Mouse (Mus musculus) heart, adult 11 months (tissue): ENCODE results near the gene Smad3.
A peak's percentile ranks its signal among the peaks of the same experiment; 100 is the strongest.

Source experiments
- DNase-seq: peaks from one replicate; pipeline ENCODE4 v3.0.0; 2022

The Smad3 gene

DNA sequence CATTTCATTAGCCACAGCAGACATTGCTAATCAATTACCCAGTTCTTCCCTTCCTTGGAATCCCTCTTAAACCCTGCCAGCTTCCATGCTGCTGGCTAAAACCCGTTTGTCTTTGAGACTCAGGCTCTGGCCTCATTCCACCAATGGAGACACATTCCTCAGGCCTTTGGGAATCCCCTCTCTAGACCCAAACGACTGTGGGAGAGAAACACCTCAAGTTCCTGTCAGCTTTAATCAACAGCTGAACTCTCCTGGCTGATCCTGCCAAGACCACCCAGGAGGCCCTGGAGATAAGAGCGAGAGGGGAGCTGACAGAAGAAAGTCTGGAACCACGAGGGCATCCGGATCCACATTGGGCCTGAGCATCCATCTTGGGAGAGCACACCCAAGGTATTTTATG, 13.9 kb upstream of the Smad3 start:
- no peak for DNase-seq

DNA sequence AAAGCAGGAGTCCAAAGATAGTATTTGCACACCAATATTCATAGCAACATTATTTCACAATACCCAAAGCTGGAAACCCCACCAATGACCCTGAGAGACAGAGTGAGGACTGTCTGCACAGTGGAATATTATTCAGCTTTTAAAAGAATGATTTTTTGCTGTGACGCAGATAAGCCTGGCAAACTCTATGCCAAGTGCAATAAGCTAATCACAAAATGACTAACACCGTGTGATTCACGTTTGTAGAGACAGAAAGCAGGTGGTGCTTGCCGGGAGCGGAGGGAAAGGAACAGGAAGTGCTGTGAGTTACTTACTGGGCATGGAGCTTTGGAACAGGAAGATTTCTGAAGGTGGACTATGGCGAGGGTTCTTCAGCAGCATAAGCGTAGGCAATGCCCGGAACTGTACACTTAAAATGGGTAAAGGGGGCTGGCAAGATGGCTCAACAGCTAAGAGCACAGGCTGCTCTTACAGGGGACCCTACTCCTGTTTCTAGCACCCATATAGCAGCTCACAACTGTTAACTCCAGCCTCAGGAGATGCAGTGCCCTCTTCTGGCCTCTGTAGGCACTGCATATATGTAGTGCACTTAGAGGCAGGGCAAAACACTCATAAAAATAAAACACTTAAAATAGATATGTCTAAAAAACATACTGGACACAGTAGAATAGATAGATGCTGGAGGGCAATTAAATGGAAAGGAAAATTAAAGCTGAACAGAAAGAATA, 3.7 kb upstream of the Smad3 start:
- no peak for DNase-seq

GRCm38 (mm10) chr9:63760783-63761182, 3.0 kb upstream of the Smad3 start:
- DNase-seq = no peak

DNA sequence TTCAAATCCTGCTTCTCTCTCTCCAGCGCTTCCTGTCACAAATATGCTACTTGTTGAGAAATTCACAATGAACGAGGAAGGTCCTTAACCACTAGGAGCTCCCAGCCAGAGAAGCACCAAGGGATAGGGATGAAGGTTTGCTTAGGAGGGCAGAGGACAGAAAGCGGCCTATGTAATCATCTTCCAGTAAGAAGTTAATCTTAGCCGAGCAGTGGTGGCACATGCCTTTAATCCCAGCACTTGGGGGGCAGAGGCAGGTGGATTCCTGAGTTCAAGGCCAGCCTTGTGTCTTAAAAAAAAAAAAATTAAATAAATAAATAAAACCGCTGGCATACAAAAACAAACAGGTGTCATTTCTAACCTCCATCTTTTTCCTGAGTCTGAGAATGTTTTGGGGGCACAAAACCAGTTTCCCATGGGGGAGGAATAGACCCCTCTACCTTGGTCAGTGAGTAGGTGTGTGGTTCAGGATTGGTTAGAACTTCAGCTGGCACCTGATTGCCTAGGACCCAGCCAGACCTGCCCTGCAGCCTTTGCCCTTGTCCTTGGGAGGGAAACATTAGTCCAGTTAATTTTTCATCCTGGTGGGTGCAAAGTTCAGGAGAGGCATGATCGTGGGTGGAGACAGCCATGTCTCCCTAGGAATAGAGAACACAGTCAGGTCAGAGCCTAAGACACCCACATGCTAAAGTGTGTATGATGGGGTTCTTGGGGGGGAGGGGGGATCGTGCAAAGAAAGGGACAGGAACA, 2.4 kb upstream of the Smad3 start:
- DNase-seq = no peak

- peak; percentile 95 for DNase-seq
Observed at GRCm38 (mm10) chr9:63758641-63759391, 1.0 kb upstream of the Smad3 start.

DNA sequence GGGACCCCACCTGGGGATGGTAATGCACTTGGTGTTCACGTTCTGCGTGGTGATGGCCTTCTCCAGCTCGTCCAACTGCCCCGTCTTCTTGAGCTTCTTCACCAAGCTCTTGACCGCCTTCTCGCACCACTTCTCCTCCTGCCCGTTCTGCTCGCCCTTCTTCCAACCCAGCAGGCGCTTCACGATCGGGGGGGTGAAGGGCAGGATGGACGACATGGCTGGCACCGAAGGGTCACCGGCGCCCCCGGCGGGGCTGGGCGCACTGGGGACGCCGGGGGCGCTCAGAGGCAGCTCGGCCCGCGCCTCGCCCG, 377 bp downstream of the Smad3 start:
- DNase-seq = no peak

- DNase-seq = peak; percentile 95
Observed at GRCm38 (mm10) chr9:63756581-63757461, 973 bp downstream of the Smad3 start.

- peak; percentile 96 for DNase-seq
Observed at GRCm38 (mm10) chr9:63755671-63756543, 1.9 kb downstream of the Smad3 start.

DNA sequence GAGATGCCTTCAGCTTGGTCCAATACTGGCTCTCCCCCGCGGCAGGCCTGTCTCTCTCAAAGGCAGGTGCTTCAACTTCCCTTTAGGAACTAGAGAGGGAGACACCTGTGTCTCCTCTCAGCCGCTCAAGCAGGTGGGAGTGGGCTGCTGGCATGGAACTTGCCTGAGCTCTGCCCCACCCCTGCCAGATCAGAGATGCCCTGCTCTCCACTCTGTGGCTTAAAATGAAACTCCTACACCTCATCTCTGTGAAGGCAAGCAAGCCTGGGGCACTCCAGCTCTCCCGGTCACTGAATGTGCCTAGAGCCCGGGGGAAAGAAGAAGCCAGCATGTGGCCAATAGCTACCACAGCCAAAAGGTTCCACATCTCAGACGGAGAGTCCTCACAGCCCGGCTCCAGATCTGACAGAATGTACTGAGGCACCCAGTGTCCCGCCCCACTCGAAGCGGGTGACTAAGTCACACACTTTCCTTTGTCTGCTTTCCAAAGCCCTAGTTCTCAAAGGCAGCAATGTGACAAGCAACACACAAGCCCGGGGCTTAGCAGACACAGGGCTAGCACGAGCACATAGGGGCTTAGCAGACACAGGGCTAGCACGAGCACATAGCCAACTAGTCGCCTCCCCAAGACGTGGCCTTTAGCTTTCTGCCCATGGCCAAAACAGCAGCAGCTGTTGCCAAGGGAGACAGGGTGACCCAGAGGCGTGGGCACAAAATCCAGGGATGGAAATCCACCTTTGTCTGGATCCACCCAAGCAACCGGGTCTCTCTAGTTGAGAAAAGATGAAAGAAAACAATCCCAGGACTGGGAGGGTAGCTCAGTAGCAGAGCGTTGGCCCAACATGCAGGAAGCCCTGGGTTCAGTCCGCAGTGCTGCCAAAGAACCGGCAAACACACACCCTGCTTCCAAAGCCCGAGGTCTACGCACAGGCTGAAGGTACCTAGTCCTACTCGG, 3.0 kb downstream of the Smad3 start:
- peak; percentile 98 for DNase-seq

GRCm38 (mm10) chr9:63754039-63754438, 3.8 kb downstream of the Smad3 start:
- DNase-seq = peak; percentile 93

DNA sequence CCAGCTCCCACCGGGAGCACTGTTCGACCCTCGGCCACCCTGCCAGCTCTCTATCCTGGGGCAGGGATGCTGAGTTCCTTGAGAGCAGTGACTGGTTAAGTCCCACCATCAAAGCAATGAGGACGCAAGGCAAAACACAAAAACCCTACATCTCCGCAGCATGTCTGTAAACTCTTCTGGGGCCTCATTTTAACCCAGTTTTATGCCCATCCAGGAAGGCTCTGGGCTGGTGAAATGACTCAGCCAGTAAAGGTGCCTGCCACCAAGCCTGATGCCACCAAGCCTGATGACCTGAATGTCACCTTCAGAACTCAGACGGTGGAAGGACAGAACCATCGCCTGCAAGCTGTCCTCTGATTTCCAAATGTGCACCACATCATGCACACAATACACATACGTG, 4.4 kb downstream of the Smad3 start:
- DNase-seq = peak; percentile 85

DNA sequence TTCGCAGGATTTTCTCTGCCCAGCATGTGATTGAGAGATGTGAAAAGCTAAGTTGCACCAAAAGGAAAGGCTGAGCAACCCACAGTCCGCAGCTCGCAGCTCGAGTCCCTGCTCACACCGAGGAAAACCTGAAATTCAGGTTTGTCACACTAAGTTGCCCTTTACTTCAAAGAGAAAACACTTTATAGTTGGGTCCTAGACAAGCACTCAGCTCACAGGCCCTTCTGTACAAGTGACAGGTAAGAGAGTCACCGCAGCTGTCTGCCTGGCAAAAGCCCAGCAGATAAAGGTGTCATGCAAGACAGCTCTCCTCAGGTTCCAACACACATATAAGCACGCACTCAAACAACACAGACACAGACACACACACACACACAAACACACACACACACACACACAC, 5.2 kb downstream of the Smad3 start:
- no peak for DNase-seq

DNA sequence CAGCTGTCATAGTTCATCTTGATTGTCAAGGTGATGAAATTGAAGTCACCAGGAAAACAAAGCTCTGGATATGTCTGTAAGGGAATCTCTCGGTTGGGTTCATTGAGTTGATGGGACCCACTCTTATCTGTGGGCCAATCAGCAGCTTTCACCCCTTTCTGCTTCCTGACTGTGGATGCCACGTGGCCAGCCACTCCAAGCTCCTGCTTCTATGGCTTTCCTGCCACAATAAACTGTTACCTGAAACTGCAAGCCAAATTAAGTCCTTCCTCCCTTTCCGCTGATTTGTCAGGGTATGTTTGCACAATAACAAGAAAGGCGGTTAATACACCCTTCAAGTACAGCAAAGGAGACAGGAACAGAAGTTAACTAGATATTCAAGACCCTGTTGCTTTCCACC, 6.5 kb downstream of the Smad3 start:
- peak; percentile 79 for DNase-seq

DNA sequence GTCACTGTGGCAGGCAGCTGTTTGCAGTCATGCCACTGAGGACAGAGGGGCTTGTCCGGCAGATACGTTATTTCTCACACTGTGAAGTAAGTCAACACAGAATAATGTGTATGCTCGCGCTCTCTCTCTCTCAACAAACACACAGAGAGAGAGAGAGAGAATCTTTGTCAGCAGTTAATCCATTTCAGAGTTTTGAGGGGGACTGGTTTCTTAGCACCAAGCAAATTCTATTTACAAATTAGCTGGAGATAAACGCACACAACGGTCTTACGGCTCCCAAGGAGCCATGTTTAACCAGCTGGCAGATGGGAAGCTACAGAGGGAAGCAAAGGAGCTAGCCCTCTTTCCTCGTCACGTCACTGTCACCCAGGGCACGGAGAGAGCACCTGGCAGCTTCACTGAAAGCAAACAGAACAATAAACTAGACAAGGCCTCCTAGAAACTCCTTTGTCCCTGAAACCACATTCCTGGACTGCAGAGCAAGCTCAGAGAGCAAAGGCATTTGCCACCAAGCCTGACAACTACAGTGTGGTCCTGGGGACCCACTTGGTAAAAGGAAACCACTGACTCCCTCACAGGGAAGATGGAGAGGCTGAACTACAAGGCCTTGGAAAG, 7.3 kb downstream of the Smad3 start:
- DNase-seq = peak; percentile 85

- no peak for DNase-seq
Observed at GRCm38 (mm10) chr9:63749296-63749915, 8.4 kb downstream of the Smad3 start.

DNA sequence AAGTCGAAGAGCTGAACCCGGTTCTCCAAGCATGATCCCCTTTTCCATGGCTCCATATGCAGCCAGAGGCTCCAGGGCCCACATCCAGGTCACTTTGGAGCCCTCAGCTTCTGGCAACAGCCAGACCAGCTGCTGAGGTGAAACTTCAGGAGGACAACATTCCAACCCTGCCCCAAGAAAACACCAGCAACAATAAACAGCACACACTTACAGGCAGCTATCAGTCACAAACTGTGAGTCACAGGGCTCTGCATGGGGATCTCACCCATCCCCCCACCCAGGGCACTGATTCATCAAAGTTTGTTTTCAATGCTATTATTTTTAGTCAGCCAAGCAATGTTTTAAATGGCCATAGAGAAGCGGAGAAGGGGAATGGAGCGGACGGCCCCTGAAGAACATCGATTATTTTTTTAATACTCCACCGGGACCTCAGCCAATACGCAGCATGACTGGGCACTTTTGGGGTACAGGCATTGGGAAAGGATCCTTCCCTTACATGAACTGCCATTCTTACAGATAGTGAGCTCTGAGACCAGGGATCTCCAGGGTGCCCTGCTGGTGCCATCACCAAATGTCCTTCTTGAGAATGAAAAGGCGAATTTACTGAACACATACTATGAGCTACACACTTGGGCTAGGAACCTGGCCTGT, 10.0 kb downstream of the Smad3 start:
- peak; percentile 91 for DNase-seq

GRCm38 (mm10) chr9:63746980-63747379, 10.8 kb downstream of the Smad3 start:
- peak; percentile 84 for DNase-seq

DNA sequence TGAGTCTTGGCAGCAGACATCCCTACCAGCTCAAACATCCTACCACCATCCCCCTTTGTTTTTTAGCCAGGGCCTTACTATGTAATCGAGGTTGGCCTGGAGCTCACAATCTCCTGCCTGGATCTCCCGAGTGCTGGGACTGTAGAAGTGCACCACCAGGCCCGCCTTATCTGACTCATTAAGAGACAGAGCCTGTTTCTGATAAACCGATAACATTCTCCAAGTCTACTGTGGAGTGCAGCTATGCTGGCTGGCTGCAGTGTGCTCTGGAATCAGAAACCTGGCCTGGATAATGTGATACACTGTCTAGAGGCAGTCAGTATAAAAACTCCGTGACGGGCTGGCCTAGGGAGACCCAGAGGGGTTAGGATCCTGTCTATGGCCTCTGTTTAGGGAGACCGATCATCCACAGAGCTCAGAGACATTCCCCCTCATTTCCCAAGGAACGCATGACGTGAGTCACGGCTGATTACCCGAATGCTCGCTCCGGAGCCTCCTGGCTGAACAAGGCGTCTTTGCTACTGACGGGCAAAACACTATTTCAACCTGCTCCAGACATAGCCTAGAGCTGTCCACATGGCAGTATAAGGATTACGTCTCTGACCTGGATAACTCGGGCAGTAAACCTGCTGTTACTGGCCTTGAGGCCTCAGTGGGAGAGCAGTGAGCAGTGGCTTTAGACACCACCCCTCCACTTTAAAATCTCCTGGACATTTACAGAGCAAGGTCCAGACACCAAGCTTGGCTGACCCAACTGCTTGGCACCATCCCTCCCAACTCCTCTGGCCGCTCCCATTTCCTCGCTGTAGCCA, 11.8 kb downstream of the Smad3 start:
- peak; percentile 88 for DNase-seq
